Mouse (Mus musculus): Measurements from ENCODE around the gene Eid2b. TPM values are rescaled to one million over a fixed set of nuclear protein-coding genes. Genes with fewer than 3 reads are reported as not detected.
A peak's percentile ranks its signal among the peaks of the same experiment; 100 is the strongest.

The Eid2b gene
- polyA plus RNA-seq, 1 experiment from 2014 or later: 44.9 TPM

DNA sequence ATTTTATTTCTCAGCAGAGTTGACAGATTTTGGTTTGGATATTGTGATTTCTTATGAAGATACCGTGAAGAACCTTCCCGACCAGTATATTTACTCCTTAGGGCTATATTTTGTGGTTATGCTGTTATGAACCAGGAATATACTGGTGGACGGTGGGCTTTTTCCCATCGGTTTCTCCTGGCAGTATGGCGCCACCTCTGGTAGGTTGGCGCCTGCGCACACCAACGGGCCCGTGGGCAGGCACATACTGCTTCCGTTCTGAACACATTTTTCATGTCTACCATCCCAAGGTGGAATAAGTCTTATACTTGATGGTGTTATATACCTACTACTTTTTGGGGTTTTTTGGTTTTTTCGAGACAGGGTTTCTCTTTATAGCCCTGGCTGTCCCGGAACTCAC lies 8.2 kb upstream of the Eid2b start:
- Histone ChIP-seq H3K4me2 (replicated peaks) (no peak overlapping the region; the same call in 1 of the 2 replicates), H3K27ac (replicated peaks) (no peak overlapping the region), H3K4me3 (0 out of 2 replicates have a peak overlapping the region, but pooled peaks have one; percentile 98), H3K4me1 (peaks cover 15% of the 10 kb centered on the region), H3K9me3 (no peaks in the 10 kb centered on the region), H3K36me3 (peaks cover 27% of the 10 kb centered on the region), H3K9ac (replicated peaks) (no peak overlapping the region), H3K27me3 (no peaks in the 10 kb centered on the region)
- no peak for ATAC-seq (replicated peaks)
- WGBS: 94% methylated on average over 12 of the region's 12 CpGs

- H3K27me3 ChIP-seq: no peaks in the 10 kb centered on the region
- no peak for ATAC-seq (replicated peaks)
- no peak overlapping the region for H3K4me2 ChIP-seq (replicated peaks)
- 75% methylated on average over 3 of the region's 3 CpGs for whole genome bisulfite sequencing
- peaks cover 27% of the 10 kb centered on the region for H3K36me3 ChIP-seq
- no peak overlapping the region for H3K27ac ChIP-seq (replicated peaks)
- no peak overlapping the region for H3K9ac ChIP-seq (replicated peaks)
- peaks cover 15% of the 10 kb centered on the region for H3K4me1 ChIP-seq
- H3K4me3 ChIP-seq: no peak overlapping the region
- H3K9me3 ChIP-seq: no peaks in the 10 kb centered on the region
These were observed 5.8 kb upstream of the Eid2b start for GRCm38 (mm10) chr7:28271761-28272160.

GRCm38 (mm10) chr7:28277237-28277614 lies 313 bp upstream of the Eid2b start:
- peaks cover 7% of the 10 kb centered on the region; the same call in 1 of the 2 replicates for H3K36me3 ChIP-seq
- no peak overlapping the region for H3K4me2 ChIP-seq (replicated peaks)
- H3K4me3 ChIP-seq: peak overlapping the region; percentile 75; the same call in 1 of the 2 replicates
- no peak overlapping the region for H3K9ac ChIP-seq (replicated peaks)
- peak; percentile 42 for ATAC-seq (replicated peaks)
- H3K9me3 ChIP-seq: no peaks in the 10 kb centered on the region
- peaks cover 21% of the 10 kb centered on the region for H3K4me1 ChIP-seq
- WGBS: 61% methylated on average over 8 of the region's 8 CpGs
- H3K27me3 ChIP-seq: no peaks in the 10 kb centered on the region
- no peak overlapping the region for H3K27ac ChIP-seq (replicated peaks)

GRCm38 (mm10) chr7:28278279-28278652 lies 727 bp downstream of the Eid2b start:
- H3K9me3 ChIP-seq: no peaks in the 10 kb centered on the region
- H3K4me3 ChIP-seq: peak overlapping the region; percentile 75
- H3K27me3 ChIP-seq: no peaks in the 10 kb centered on the region
- 84% methylated on average over 7 of the region's 7 CpGs for WGBS
- peaks cover 21% of the 10 kb centered on the region for H3K4me1 ChIP-seq
- peak overlapping the region; percentile 79 for H3K4me2 ChIP-seq (replicated peaks)
- ATAC-seq (replicated peaks): no peak
- 0 out of 2 replicates have a peak, but pooled peaks cover under 1% of the 10 kb centered on the region for H3K36me3 ChIP-seq
- H3K27ac ChIP-seq (replicated peaks): peak overlapping the region; percentile 81
- peak overlapping the region; percentile 91 for H3K9ac ChIP-seq (replicated peaks)

DNA sequence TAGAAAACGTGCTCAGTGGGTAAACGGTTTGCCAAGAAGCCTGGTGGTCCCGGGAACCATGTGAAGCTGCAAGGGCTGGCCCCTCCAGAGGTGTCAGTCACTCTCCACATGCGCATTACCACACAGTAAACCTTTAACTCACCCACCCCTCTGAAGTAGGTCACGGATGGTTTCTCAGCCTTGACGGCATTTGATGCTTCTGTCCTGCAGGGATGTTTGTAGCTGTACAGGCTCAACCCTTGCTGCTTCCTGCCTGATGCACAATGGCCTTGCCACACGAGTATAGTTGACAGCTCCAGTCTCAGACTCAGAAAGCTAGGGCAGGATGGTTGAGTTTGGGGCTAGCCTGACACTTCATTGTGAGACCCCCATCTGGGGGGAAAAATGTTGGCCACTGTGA lies 3.1 kb downstream of the Eid2b start:
- H3K4me1 ChIP-seq: peaks cover 21% of the 10 kb centered on the region
- H3K27ac ChIP-seq (replicated peaks): no peak overlapping the region
- H3K4me3 ChIP-seq: no peak overlapping the region
- no peaks in the 10 kb centered on the region for H3K36me3 ChIP-seq
- no peak for ATAC-seq (replicated peaks)
- no peaks in the 10 kb centered on the region for H3K27me3 ChIP-seq
- no peaks in the 10 kb centered on the region for H3K9me3 ChIP-seq
- WGBS: 82% methylated on average over 7 of the region's 7 CpGs
- H3K9ac ChIP-seq (replicated peaks): no peak overlapping the region
- H3K4me2 ChIP-seq (replicated peaks): no peak overlapping the region

DNA sequence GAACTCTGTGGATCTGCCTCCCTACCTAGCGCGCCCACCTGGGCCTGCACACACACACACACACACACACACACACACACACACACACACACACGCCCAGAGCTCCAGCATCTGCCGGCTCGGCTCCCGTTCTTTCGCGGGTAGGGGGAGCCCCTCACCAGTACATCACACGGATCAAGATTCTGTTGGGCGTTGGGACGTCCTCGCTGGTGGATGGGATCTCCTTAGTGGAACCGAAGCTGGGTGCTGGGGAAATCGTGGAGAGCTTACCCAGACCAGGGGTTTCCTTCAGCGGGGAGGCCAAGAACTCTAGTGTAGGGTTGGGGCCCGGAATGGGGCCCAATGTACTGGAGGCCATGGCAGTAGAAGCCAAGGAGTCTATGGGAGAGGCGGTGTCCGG lies 12.6 kb downstream of the Eid2b start:
- Histone ChIP-seq H3K4me1 (peaks cover 24% of the 10 kb centered on the region), H3K4me2 (replicated peaks) (peak overlapping the region; percentile 42), H3K4me3 (peak overlapping the region; percentile 29), H3K9ac (replicated peaks) (no peak overlapping the region), H3K27me3 (peaks cover 60% of the 10 kb centered on the region), H3K36me3 (no peaks in the 10 kb centered on the region), H3K27ac (replicated peaks) (no peak overlapping the region), H3K9me3 (no peaks in the 10 kb centered on the region)
- no peak; the same call in 1 of the 2 replicates for ATAC-seq (replicated peaks)
- under 1% methylated on average over 18 of the region's 18 CpGs for WGBS

DNA sequence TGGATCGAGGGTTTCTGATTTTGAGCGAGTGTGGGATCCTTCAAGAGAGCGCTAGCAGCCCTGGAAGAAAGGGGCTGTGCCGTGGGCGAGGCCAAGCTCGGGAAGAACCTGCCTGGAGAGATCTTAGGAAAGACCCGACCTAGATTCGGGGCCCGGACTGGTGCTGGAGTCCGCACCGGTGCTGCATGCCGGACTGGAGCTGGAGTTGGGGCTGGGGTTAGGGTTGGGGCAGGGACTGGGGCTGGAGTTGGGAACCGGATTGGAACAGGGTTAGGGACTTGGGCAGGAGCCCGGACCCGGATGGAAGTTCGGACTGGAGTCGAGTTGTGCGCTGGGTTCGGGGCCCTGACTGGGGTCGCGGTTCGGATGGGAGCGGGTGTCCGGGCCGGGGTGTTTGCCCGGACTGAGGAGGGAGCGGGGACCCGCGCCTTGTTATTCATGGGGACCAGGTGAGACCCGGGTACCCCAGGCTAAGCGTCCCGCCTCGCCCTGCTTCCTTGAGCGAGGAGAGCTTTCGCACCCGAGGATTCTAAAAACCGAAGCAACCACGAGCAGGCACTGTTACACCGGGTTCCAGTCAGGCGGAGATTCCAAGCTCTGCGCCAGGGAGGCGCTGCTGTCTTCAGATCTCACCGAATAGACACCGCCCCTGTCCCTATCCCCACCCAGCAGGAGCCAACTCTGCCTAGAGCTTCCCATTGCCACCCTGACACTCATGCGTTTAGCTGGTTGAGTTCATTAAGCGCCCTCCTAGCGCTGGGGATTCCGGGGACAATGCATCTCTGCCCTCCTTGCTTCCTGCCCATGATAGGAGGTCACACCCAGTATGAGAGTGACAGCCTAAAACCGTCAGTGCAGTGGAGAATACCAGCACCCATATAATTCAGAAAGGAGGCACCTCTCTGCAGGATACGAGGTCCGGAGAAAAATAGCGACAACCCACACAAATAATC lies 13.4 kb downstream of the Eid2b start, which contains the start of gene Selenov:
Gene Selenov (minus strand): TSS at position 549 of the 953 bp plus-strand sequence.
- Histone ChIP-seq H3K27ac (replicated peaks) (no peak within 1 kb of the TSS), H3K9me3 (no peaks in the 10 kb centered on the region), H3K36me3 (no peaks in the 10 kb centered on the region), H3K4me1 (peaks cover 24% of the 10 kb centered on the region), H3K9ac (replicated peaks) (no peak within 1 kb of the TSS), H3K27me3 (peaks cover 60% of the 10 kb centered on the region), H3K4me3 (peak within 1 kb of the TSS; percentile 29), H3K4me2 (replicated peaks) (peak within 1 kb of the TSS; percentile 42)
- ATAC-seq (replicated peaks): no peak; the same call in 1 of the 2 replicates
- WGBS: 1% methylated on average over 52 of the region's 52 CpGs

DNA sequence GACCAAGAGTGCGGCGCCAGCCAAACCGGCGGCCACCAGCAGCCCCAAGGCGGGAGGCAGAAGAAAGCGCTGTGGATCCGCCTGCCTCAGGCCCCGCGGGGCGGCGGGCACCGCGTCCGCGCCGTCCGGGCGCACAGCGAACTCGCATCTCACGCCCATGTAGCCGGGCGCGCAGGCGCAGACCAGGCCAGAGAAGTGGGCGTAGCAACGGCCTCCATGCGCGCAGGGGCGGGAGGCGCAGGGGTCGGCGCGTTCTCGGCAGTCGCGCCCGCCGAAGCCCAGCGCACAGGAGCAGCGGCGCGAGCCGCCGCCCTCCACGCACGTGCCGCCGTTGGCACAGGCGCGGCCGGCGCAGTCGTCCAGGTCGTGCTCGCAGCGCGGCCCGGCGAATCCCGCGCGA lies 16.9 kb downstream of the Eid2b start:
- no peak overlapping the region for H3K27ac ChIP-seq (replicated peaks)
- no peaks in the 10 kb centered on the region for H3K9me3 ChIP-seq
- H3K36me3 ChIP-seq: no peaks in the 10 kb centered on the region
- peak overlapping the region; percentile 62 for H3K9ac ChIP-seq (replicated peaks)
- peaks cover 55% of the 10 kb centered on the region for H3K27me3 ChIP-seq
- peaks cover 35% of the 10 kb centered on the region for H3K4me1 ChIP-seq
- under 1% methylated on average over 63 of the region's 63 CpGs for WGBS
- H3K4me3 ChIP-seq: peak overlapping the region; percentile 67
- H3K4me2 ChIP-seq (replicated peaks): peak overlapping the region; percentile 77
- peak; percentile 76 for ATAC-seq (replicated peaks)

DNA sequence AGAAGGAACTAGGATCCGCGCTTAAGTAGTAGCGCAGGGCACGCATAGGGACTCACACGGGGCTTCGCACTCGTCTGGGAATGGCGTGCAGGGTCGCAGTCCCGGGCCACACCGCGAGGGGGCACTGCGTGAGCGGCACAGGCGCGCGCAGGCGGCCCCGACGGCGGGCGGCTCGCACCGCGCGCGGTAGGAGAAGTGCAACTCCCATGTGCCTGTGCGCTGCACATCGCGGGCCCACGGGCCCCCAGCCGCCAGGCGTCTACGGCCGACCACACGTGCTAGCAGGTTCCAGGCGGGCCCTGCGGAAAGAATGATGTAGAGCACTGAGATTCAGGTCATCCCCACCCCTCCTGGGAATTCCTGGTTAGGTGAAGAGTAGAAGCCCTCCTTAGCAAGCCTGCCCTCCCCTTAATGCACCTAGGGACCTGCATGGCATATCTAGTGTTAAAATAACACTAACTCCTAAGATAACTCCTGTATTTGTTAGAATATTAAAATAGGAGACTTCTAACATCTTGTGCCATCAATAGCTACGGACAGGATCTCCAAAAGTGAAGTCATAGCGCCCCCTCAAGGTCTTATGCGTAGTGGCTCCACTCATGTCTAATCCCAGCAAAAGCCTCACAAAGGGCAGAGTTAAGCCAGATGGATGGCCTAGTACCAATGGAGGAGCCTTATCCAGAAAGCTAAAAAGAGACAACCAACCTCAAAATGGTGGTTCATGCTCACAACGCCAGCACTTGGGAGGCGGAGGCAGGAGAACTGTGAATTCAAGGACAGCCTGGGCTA lies 21.5 kb downstream of the Eid2b start:
- Histone ChIP-seq H3K4me2 (replicated peaks) (peak overlapping the region; percentile 63), H3K27me3 (peaks cover 15% of the 10 kb centered on the region; the same call in 1 of the 2 replicates), H3K9ac (replicated peaks) (peak overlapping the region; percentile 12; the same call in 1 of the 2 replicates), H3K4me1 (peaks cover 43% of the 10 kb centered on the region), H3K36me3 (no peaks in the 10 kb centered on the region), H3K4me3 (peak overlapping the region; percentile 23), H3K27ac (replicated peaks) (no peak overlapping the region), H3K9me3 (no peaks in the 10 kb centered on the region)
- ATAC-seq (replicated peaks): no peak; the same call in 1 of the 2 replicates
- 8% methylated on average over 43 of the region's 43 CpGs for WGBS

DNA sequence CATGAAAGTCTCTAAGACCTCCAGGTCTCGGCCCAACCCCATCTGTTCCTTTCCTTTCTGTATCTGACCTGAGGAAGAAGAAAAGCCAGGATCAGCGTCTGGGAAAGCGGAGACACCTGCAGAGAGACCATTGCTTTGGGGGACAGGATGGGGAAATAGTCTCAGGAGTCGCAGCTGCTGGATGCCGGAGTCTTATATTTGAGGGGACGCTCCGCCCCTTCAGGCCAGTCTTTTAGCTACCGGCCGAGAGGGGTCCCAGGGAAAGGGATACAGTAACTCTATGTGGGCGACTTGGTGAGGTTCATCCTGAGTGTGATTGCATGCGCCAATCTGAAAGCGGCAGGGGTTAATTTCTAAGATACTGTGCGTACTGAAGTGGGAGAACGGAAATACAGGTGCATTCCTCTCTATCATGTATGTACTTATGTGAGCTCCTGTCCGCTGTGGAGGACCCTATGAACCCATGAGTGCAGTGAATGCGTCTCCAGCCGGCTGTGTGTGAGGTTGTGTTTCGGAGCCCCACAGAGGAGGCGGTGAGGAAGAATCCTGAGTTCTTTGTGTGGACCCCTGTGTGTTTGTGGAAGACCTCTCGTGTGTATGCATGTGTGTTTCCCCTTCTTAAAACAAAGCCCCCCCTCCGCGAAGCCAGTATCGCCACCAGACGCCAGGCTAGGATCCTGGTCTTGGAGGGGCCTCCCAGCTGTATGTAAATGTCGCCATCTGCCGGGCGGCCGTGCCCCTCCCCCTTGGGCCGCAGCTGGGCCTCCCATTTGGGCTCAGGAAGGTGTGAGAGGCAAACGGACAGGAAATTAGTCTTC lies 24.3 kb downstream of the Eid2b start, which contains the start of gene Dll3:
Gene Dll3 (minus strand): TSS at position 623 of the 818 bp plus-strand sequence.
- WGBS: 1% methylated on average over 30 of the region's 30 CpGs
- Histone ChIP-seq H3K9me3 (no peaks in the 10 kb centered on the region), H3K27ac (replicated peaks) (peak within 1 kb of the TSS; percentile 73), H3K4me1 (peaks cover 34% of the 10 kb centered on the region), H3K36me3 (peaks cover 22% of the 10 kb centered on the region), H3K27me3 (peaks cover 8% of the 10 kb centered on the region; the same call in 1 of the 2 replicates), H3K9ac (replicated peaks) (peak within 1 kb of the TSS; percentile 52), H3K4me2 (replicated peaks) (peak within 1 kb of the TSS; percentile 63), H3K4me3 (peak within 1 kb of the TSS; percentile 42)
- ATAC-seq (replicated peaks): peak; percentile 59

DNA sequence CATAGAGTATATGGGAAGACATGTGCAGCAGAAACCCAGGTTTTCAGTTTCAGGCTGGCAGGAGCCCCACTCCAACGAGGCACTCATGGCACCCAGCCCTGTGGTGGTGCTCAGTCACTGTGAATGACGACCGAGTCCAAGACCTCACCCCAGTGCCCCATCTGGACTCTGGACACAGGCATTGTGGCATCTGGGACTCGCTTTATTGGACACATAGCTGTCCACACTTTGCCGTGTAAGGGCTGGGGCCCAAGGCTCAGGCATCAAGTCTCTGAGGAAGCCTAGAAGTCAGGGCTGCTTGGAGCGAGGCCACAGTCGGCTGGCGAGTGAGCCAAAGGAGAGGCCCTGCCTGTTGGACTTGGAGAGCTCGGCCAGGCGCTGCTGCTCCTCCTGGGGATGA lies 28.1 kb downstream of the Eid2b start:
- no peak overlapping the region for H3K9ac ChIP-seq (replicated peaks)
- no peak overlapping the region for H3K27ac ChIP-seq (replicated peaks)
- 91% methylated on average over 10 of the region's 10 CpGs for WGBS
- no peak overlapping the region for H3K4me2 ChIP-seq (replicated peaks)
- no peak overlapping the region for H3K4me3 ChIP-seq
- H3K9me3 ChIP-seq: no peaks in the 10 kb centered on the region
- H3K4me1 ChIP-seq: peaks cover 31% of the 10 kb centered on the region
- no peaks in the 10 kb centered on the region for H3K27me3 ChIP-seq
- ATAC-seq (replicated peaks): no peak
- peaks cover 55% of the 10 kb centered on the region for H3K36me3 ChIP-seq

Measured in forebrain, embryonic 15.5 days (tissue).